Mouse (Mus musculus) MN1 (cell line): Measurements from ENCODE around the gene Cd2.

ENCODE experiments used
- DNase-seq: peaks from one replicate; pipeline ENCODE4 v3.0.0-alpha.2; 2016; ENCODE audit warnings: low spot score

The Cd2 gene

GRCm38 (mm10) chr3:101293571-101294135 is 5.9 kb upstream of the Cd2 start:
- no peak for DNase-seq

- DNase-seq, result no peak
These were observed 4.9 kb upstream of the Cd2 start for GRCm38 (mm10) chr3:101292611-101293010.

GRCm38 (mm10) chr3:101290587-101291520 is 3.1 kb upstream of the Cd2 start:
- no peak for DNase-seq

- no peak for DNase-seq
These were observed 2.3 kb upstream of the Cd2 start for GRCm38 (mm10) chr3:101290036-101290435.

GRCm38 (mm10) chr3:101289406-101289805 is 1.7 kb upstream of the Cd2 start:
- DNase-seq, result no peak

- DNase-seq, result no peak
These were observed 1.1 kb downstream of the Cd2 start for GRCm38 (mm10) chr3:101286336-101287325.

- no peak for DNase-seq
These were observed 1.9 kb downstream of the Cd2 start for GRCm38 (mm10) chr3:101285851-101286250.

- no peak for DNase-seq
These were observed 2.6 kb downstream of the Cd2 start for GRCm38 (mm10) chr3:101285021-101285615.

- DNase-seq, result no peak
These were observed 3.7 kb downstream of the Cd2 start for GRCm38 (mm10) chr3:101283869-101284706.

- DNase-seq, result no peak
These were observed 4.3 kb downstream of the Cd2 start for GRCm38 (mm10) chr3:101283441-101283840.

- DNase-seq, result no peak
These were observed 5.1 kb downstream of the Cd2 start for GRCm38 (mm10) chr3:101282556-101283180.

- DNase-seq, result no peak
These were observed 5.9 kb downstream of the Cd2 start for GRCm38 (mm10) chr3:101281841-101282240.

GRCm38 (mm10) chr3:101280348-101281311 is 7.1 kb downstream of the Cd2 start:
- DNase-seq, result no peak

GRCm38 (mm10) chr3:101279561-101279960 is 8.2 kb downstream of the Cd2 start:
- DNase-seq, result no peak

GRCm38 (mm10) chr3:101278396-101278795 is 9.3 kb downstream of the Cd2 start:
- DNase-seq, result no peak

GRCm38 (mm10) chr3:101277830-101278229 is 9.9 kb downstream of the Cd2 start:
- no peak for DNase-seq

GRCm38 (mm10) chr3:101276501-101277320 is 11.0 kb downstream of the Cd2 start:
- DNase-seq, result no peak

- DNase-seq, result no peak
These were observed 12.0 kb downstream of the Cd2 start for GRCm38 (mm10) chr3:101275636-101276300.
